Mouse (Mus musculus) brown adipose tissue, adult 24 weeks (tissue): ENCODE results near the gene Ralgapa2. TPM values are rescaled to one million over a fixed set of nuclear protein-coding genes. Genes with fewer than 3 reads are reported as not detected.
"Not testable (repeated sequence)": the region's sequence is repeated elsewhere in the genome, so short reads cannot be mapped to it uniquely, and the experiment has no call there.

Experiments
- H3K27ac ChIP-seq: fragments of 200-500 bp; replicated peaks from 2 replicates; pipeline ENCODE4 v1.5.1; 2012; ENCODE audit warnings: low read depth, mild to moderate bottlenecking, low read length
- H3K4me1 ChIP-seq: fragments of 200-500 bp; 2 replicates; pipeline ENCODE4 v1.6.1; 2012; ENCODE audit warnings: low read length, mixed read lengths; ENCODE audit not compliant: control insufficient read depth, insufficient read depth, insufficient read length
- H3K4me3 ChIP-seq: fragments of 200-500 bp; 2 replicates; pipeline ENCODE4 v1.5.1; 2012; ENCODE audit warnings: low read depth, mild to moderate bottlenecking, low read length, moderate library complexity; ENCODE audit not compliant: insufficient read depth
- polyA plus RNA-seq: library from polyadenylated mRNA; stranded (reverse); fragments of >200 nt; gene quantifications from 2 replicates; pipeline ENCODE4 v1.2.4, GENCODE M21; 2012; ENCODE audit not compliant: missing spikeins, insufficient read depth, insufficient read length

Gene Ralgapa2
- polyA plus RNA-seq, 1 experiment, result 40.7 TPM

DNA sequence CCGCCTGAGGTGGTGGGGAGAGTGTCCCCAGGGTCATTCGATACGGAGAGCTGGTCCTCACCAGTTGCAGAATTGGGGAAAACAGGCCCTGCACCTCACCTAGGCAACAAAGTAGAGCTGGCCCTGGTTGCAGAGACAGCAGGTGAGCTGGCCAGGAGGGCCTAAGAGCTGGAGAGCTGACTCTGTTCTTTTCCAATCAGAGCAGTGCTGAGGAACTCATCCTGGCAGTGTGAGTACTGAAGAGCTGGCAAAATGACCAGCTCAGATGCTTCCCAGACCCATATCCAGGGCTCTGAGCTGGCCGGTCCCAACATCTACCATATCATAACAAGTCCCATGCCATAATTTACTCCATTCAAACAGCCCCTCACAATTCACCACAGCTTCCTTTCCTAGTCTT, 34.7 kb downstream of the Ralgapa2 start:
- no peak overlapping the region for H3K4me3 ChIP-seq
- H3K4me1 ChIP-seq, result peaks cover 3% of the 10 kb centered on the region; the same call in 1 of the 2 replicates
- H3K27ac ChIP-seq, result no peak overlapping the region

DNA sequence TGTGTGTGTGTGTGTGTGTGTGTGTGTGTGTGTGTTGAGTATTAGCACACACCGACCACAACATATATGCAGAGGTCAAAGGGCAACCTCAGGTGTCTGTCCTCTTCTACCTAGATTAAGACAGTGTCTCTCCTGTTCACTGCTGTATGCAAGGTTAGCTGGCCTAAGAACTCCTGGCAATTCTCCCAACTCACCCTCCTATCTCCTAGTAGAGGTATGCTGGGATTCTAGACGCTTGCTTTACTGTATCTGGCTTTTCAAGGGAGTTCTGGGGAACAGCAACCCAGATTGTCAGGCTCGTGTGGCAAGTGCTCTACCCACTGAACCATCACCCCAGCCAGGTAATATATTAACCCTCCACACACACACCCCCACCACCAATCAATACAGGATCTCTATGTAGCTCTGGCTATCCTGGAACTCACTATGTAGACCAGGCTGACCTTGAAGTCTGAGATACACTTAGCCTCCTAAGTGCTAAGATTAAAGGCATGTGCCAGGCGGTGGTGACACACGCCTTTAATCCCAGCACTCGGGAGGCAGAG, 35.6 kb downstream of the Ralgapa2 start:
- Histone ChIP-seq H3K4me3 (no peak overlapping the region), H3K27ac (no peak overlapping the region), H3K4me1 (peaks cover 3% of the 10 kb centered on the region; the same call in 1 of the 2 replicates)

DNA sequence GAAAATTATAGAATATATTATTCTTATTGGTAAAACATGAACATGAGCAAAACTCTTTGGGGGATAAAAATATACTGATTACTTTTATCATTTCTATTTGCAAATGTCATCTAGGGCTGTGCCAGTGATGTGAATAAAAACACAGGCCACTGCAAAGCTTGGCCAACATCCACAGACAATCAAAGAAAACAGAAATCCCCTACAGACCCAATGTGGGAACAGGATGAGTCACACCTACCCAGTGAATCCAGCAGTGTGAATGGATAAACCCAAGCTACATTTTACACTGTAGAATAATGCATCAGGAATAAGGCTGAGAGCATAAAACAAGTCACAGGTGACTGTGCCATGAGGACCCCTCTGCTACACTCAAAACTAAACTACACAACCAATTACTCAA, 36.1 kb downstream of the Ralgapa2 start:
- H3K4me3 ChIP-seq, result no peak overlapping the region
- H3K4me1 ChIP-seq, result peaks cover 3% of the 10 kb centered on the region; the same call in 1 of the 2 replicates
- H3K27ac ChIP-seq, result no peak overlapping the region

DNA sequence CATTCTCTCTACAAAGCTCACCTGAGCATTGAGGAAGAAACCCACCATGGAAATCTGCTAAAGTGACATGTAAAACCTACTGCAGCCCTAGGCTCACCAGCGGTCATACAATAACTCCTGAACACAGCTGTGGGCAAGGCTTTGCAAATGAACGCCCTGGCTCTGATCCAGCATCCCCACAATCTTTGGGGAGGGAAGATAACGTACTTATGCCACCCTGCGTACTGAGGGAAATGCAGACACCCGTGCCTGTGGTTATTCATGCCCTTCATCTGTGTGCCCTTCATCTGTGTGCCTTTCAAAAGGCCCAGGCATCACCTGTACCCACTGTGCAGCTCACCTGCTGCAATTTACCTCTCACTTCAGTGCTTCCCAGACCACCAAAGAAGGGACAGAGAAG, 41.2 kb downstream of the Ralgapa2 start:
- no peak overlapping the region for H3K4me3 ChIP-seq
- no peak overlapping the region for H3K27ac ChIP-seq
- peaks cover 2% of the 10 kb centered on the region; the same call in 1 of the 2 replicates for H3K4me1 ChIP-seq

DNA sequence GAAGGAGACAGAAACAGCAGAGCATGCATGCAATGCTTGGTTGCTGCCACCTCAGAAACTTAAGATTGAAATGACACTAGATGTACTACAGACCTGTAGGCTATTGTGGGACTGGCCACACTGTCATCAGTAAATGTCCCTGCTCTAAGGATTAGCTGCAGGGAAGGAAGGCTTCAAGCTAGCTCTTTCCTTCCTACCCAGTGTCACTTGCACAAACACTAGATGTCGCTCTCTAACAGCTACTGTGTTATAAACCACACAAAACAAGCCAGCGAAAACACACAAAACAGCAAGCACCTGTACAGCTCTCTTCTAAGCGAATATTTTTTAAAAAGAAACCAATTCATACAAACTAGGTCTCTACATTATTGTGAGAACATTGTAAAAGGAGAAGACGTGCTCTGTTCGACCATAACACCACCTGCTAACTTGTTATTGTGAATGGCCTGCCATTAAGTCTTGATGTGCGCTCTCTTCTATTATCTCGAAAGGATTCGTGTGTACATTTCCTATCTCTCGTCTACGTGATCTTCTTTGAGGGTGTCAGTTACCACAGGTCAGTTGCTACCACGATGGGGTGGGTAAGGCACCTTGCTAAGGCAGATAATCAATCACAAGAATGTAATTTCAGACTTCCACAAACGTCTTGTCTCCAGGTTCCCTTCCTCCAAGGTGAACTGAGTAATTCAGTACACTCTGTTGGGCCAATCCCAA, 42.3 kb downstream of the Ralgapa2 start:
- H3K4me3 ChIP-seq, result no peak overlapping the region
- no peak overlapping the region for H3K27ac ChIP-seq
- H3K4me1 ChIP-seq, result peaks cover 2% of the 10 kb centered on the region; the same call in 1 of the 2 replicates

DNA sequence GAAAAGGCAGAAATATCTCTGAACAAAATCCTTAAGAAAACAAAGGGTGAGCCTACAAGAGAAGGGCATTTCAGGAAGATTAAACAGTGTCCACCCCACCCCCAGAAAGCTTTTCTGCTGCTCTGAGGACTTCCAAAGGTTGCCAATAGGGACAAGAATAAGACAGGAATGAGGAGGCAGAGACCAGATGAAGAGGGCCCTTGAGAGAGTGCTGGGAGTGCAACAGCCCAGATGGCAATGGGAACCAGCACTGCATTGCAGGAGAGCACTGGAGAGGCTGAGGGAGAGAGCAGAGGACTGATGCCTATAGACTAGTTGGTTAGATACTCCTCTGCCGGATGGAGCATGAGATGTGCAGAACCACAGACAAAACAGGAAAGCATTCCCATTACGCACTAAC, 43.2 kb downstream of the Ralgapa2 start:
- peaks cover 2% of the 10 kb centered on the region; the same call in 1 of the 2 replicates for H3K4me1 ChIP-seq
- H3K27ac ChIP-seq, result no peak overlapping the region
- no peak overlapping the region for H3K4me3 ChIP-seq

DNA sequence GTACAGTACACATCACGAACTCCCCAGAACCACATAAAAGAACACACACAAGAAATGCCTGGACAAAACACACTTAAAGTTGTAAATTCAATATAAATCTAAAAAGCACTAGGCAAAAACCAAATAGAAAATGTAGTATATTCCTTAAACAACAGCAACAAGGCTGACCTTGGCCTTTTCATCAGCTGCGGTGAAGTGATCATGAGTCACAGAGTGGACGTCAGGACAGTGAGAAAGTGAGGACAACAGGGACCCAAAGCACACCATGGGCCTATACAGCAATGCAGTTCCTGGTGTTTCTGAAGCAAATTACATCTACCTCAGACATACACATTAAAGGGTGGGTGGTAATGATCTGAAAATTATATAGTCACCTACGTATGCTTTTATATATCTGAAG, 44.1 kb downstream of the Ralgapa2 start:
- Histone ChIP-seq H3K27ac (no peak overlapping the region), H3K4me3 (no peak overlapping the region), H3K4me1 (peaks cover 2% of the 10 kb centered on the region; the same call in 1 of the 2 replicates)

DNA sequence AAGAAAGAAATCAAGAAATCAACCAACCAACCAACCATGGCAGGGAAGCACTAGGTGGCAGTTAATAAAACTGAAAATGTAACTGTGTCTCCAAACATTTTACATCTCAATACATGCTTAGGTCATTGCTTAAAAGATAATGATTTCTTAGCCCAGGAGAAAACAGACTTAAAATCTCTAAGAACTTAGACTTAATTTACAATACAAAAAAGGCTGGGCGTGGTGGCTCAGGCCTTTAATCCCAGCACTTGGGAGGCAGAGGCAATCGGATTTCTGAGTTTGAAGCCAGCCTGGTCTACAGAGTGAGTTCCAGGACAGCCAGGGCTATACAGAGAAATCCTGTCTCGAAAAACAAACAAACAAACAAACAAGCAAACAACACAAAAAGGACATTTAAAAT, 45.3 kb downstream of the Ralgapa2 start:
- not testable (repeated sequence) for H3K27ac ChIP-seq, H3K4me1 ChIP-seq, H3K4me3 ChIP-seq

DNA sequence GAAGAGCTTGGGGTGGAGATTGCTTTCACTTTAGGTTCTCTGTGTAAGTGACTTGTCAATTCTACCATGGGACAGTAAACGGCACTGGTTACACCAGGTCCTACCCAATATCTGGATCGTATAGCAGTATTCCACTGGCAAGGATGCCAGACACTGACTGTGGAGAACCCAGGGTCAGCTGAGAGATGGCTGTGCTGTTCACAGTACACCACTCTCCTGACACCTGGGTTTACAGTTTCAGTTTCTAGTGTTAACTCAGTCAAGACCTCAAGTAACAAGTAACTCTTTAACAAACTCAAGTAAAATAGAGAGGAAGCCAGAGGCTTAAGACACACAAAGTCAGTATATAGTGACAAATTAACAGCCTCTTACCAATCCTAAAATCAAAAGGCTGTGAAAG, 54.6 kb downstream of the Ralgapa2 start:
- no peak overlapping the region for H3K4me3 ChIP-seq
- no peak overlapping the region for H3K27ac ChIP-seq
- no peaks in the 10 kb centered on the region for H3K4me1 ChIP-seq

DNA sequence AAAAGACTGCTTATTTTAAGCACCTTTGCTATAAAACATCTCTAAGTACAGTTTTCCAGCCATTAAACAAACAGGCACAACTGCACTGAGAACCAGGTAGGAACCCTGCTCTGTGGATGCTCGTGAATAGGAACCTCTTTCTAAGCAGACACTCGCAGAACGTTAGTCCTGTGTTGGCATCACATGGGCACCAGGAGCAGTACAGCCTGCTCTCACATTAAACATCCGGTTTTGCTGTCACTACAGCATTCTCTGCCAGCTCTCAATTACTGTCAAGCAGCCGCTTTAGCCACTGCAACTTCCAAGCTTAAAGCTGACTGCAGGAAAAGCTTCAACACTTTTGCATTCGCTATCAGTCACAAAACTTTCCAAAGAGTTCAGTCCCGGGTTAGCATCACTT, 55.5 kb downstream of the Ralgapa2 start:
- Histone ChIP-seq H3K27ac (no peak overlapping the region), H3K4me3 (no peak overlapping the region), H3K4me1 (no peaks in the 10 kb centered on the region)

DNA sequence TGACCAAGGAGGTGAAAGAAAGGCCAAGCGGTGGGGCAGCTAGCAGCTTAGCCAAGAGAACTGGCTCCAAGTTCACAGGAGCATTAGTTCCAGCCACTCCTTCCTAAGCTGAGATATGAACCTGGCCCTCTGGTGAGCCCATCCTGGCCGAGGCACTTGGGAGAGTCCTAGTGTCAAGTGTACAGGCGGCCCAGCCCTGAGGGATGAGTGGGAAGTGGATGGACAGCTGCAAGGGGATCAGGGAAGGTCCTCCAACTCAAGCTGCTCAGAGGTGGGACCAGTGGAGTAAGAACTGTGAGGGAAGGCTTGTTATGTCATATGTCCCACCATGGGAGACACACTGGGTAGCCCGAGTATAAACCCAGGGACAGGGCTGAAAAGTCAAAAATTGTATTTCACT, 56.1 kb downstream of the Ralgapa2 start:
- H3K27ac ChIP-seq, result no peak overlapping the region
- no peak overlapping the region for H3K4me3 ChIP-seq
- H3K4me1 ChIP-seq, result no peaks in the 10 kb centered on the region

DNA sequence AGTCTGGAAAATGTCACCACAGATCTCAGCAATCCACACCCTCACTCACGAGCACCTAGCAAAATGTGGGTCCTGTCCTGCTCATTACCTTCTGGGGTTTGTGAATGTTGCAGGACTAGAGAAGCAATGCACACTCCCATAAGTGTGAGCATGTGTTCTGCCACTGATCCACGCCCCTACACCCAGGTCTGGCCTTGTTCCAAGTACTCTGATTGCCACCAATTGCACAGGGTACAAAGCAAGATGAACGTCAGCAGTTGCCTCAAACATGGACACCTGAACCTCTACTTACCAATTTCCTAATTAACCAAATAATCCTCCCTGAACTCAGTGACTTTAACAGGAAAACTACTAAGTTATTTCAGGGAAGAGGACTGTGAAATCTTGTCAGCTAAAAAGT, 68.1 kb downstream of the Ralgapa2 start:
- Histone ChIP-seq H3K4me1 (no peaks in the 10 kb centered on the region), H3K4me3 (no peak overlapping the region), H3K27ac (no peak overlapping the region)

DNA sequence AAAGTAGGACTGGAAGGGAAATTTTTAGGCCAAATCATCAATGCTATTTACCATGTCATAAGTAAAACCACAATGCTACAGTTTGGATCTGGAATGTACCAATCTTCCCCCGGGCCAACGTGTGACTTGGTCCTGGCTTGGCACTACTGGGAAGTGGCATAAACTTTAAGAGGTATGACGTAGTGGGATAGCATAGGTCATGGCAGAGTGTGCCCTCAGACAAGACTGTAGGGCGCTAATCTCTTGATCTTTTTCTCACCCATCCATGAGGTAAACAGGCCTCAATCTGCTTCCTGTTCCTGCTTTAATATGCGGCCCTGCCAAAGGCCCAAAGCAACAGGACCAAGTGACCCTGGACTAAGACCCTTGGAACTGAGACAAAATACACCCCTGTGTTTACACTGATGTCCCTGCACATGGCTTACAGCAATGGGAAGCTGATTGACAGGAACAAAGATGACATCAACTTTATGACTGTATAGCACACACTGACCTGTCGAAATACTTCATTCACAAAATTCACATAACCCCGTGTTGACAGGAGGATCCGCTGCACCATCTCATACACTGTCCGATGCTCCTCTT, 68.8 kb downstream of the Ralgapa2 start:
- H3K4me3 ChIP-seq, result no peak overlapping the region
- H3K4me1 ChIP-seq, result no peaks in the 10 kb centered on the region
- no peak overlapping the region for H3K27ac ChIP-seq

DNA sequence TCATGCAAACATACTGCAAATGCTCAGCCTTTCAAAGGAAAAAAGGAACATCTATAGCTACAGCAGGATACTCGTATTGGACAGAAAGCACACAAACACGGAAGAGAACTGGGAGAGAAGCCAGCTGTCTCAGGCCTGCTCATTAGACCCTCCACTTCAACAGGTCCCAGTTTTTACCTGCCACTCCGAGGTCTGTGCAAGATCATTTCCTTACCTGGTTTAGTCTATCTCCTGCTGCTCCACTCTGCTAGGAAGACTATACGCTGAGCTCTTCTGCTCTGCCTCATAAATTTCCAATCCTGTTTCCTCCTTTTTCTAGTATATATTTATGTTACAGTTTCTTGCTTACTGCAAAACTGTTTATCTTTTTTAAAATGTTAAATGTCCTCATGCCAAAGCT, 70.4 kb downstream of the Ralgapa2 start:
- Histone ChIP-seq H3K4me1 (no peaks in the 10 kb centered on the region), H3K27ac (no peak overlapping the region), H3K4me3 (no peak overlapping the region)

DNA sequence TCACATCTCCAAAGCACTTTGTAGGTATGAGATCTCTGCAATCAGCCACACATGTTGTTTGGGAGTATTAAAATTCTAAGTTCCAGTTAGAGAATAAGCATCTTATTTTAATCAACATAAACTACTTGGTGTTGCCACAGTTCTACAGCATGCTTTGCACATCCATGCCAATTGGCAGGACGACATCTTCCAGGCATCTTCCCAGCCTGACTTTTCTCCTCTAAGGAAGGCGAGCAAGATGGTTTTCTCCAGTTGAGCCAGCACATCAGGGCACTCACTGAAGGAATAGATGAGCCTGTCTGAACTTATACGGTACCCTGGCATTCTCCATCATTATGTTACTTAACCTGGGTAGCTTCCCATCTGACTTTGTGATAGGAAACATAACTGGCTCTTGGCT, 83.4 kb downstream of the Ralgapa2 start:
- H3K4me3 ChIP-seq, result no peak overlapping the region

DNA sequence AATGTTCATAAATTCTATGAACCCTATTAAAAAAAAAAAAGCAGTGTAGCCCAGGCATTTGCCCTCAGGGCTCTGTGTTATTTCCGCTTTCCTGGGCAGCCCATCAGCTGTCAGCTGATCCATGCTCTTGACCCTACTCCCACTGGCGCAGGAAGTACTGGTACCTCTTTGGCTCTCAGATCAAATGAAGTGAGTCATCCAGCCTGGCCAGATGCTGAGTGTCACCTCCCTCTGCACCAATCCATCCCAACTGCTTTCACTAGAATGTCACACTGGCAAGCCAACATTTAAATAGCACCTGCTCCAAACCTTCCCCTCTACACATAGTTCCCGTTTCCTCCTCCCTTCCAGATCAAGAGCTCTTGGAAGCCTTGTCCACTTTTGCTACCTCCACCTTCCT, 84.8 kb downstream of the Ralgapa2 start:
- no peak overlapping the region for H3K27ac ChIP-seq
- H3K4me3 ChIP-seq, result no peak overlapping the region
- no peaks in the 10 kb centered on the region for H3K4me1 ChIP-seq

More for the DNA sequence above, 83.4 kb downstream of the Ralgapa2 start:
- Histone ChIP-seq H3K4me1 (no peaks in the 10 kb centered on the region), H3K27ac (no peak overlapping the region)
